Mouse (Mus musculus): ENCODE results near the gene Trmu. TPM values are rescaled to one million over a fixed set of nuclear protein-coding genes. Genes with fewer than 3 reads are reported as not detected.

Trmu gene
- 36.0 TPM for polyA plus RNA-seq (2017; shearing (Covaris generic))

GRCm38 (mm10) chr15:85878848-85879497 is at the start of gene Trmu:
Trmu (plus strand) TSS chr15:85879312.

GRCm38 (mm10) chr15:85831954-85832590 is 47.0 kb upstream of the Trmu start, which contains the start of gene Ttc38:
Ttc38 (plus strand) TSS chr15:85832306.

GRCm38 (mm10) chr15:85859490-85860031 is 19.6 kb upstream of the Trmu start, which contains the start of gene Gtse1:
Gtse1 (plus strand) TSS chr15:85859745.

Other genes starting within 250 kb of the Trmu start
- gene Ppara, start 144.3 kb upstream of the Trmu start, polyA plus RNA-seq (2017; shearing (Covaris generic)), result not detected
- gene Cdpf1, start 67.6 kb upstream of the Trmu start, polyA plus RNA-seq (2017; shearing (Covaris generic)), result 28.5 TPM
- gene Pkdrej, start 57.6 kb upstream of the Trmu start, polyA plus RNA-seq (2017; shearing (Covaris generic)), result not detected
- gene Ttc38, start 47.0 kb upstream of the Trmu start, polyA plus RNA-seq (2017; shearing (Covaris generic)), result 15.7 TPM
- 0.77 TPM for gene Gtse1, start 19.6 kb upstream of the Trmu start, polyA plus RNA-seq (2017; shearing (Covaris generic))
- 6.5 TPM for gene Celsr1, start 154.5 kb downstream of the Trmu start, polyA plus RNA-seq (2017; shearing (Covaris generic))
- 169 TPM for gene Gramd4, start 178.4 kb downstream of the Trmu start, polyA plus RNA-seq (2017; shearing (Covaris generic))

All from naive thymus-derived CD4-positive, alpha-beta T cell, adult 5 months (primary cell).